ENCODE assay signal across 11 mouse cellular contexts in genomic region chr13:63170282-63171073, GRCm38 (mm10).
DNase-seq lines count a peak whose midpoint lies in the region; ATAC-seq lines count a peak whose summit lies in the region.
"Had no signal": no experiment of that assay in that cellular context is flagged by ENCODE, and none has a peak within 500 bp of the region (broad histone marks: within the 10 kb centered on the region; RNA-seq: fewer than 3 reads in every experiment).

No protein-coding gene starts in this region.

- H3K4me3 ChIP-seq in heart, embryonic 10.5 days = no peak overlapping the region
- peak overlapping the region; percentile 14; the same call in 1 of the 2 replicates for H3K4me3 ChIP-seq in limb, embryonic 13.5 days
- H3K4me3 ChIP-seq: hindbrain, embryonic 15.5 days had no signal

- no peaks in the 10 kb centered on the region for H3K9me3 ChIP-seq in heart, embryonic 10.5 days
- H3K9me3 ChIP-seq in limb, embryonic 13.5 days = 0 out of 2 replicates have a peak, but pooled peaks cover 6% of the 10 kb centered on the region
- H3K9me3 ChIP-seq: hindbrain, embryonic 15.5 days had no signal

- intact Hi-C loops in left cerebral cortex, postnatal 25 days (cut with DNase I) = no loop called here

- 74% methylated on average over 11 of the region's 11 CpGs for WGBS in heart, embryonic 10.5 days
- WGBS in limb, embryonic 13.5 days = 25% methylated on average over 11 of the region's 11 CpGs

- H3K27me3 ChIP-seq in heart, embryonic 10.5 days (ENCODE audit: insufficient read depth, poor library complexity, severe bottlenecking) = no peaks in the 10 kb centered on the region
- H3K27me3 ChIP-seq in limb, embryonic 13.5 days = no peaks in the 10 kb centered on the region
- H3K27me3 ChIP-seq: hindbrain, embryonic 15.5 days had no signal

- no peak for DNase-seq in heart, embryonic 10.5 days (ENCODE audit: low spot score)
- DNase-seq in heart, adult 18-20 months = no peak
- DNase-seq in 3T3-L1 (ENCODE audit: low read depth, low spot score) = peak; percentile 34
- DNase-seq in embryo, embryonic 9.5 days (ENCODE audit: extremely low spot score) = peak; percentile 34
- DNase-seq in layer of hippocampus, adult 9-10 months (ENCODE audit: low spot score) = no peak
- DNase-seq in left cerebral cortex, postnatal 25 days (ENCODE audit: low spot score in 2 of 2) = no peak
- no peak for DNase-seq in gastrocnemius, postnatal 10 days
- DNase-seq: right cerebral cortex, adult 18-20 months had no signal

- H3K27ac ChIP-seq in heart, embryonic 10.5 days = peak overlapping the region; percentile 70
- peak overlapping the region; percentile 96 for H3K27ac ChIP-seq in limb, embryonic 13.5 days
- H3K27ac ChIP-seq: hindbrain, embryonic 15.5 days; liver, embryonic 14.5 days had no signal

- peak overlapping the region; percentile 48 for H3K4me2 ChIP-seq in limb, embryonic 13.5 days (replicated peaks)
- H3K4me2 ChIP-seq: hindbrain, embryonic 15.5 days had no signal

- H3K4me1 ChIP-seq in heart, embryonic 10.5 days = peaks cover 34% of the 10 kb centered on the region
- peaks cover 55% of the 10 kb centered on the region for H3K4me1 ChIP-seq in limb, embryonic 13.5 days

- peak overlapping the region; percentile 45 for H3K9ac ChIP-seq in limb, embryonic 13.5 days
- H3K9ac ChIP-seq: hindbrain, embryonic 15.5 days; liver, embryonic 14.5 days had no signal

- ATAC-seq in limb, embryonic 13.5 days (ENCODE audit: low FRiP score, low read depth) = peak; percentile 71

- H3K36me3 ChIP-seq in heart, embryonic 10.5 days = no peaks in the 10 kb centered on the region
- no peaks in the 10 kb centered on the region for H3K36me3 ChIP-seq in limb, embryonic 13.5 days
- H3K36me3 ChIP-seq: hindbrain, embryonic 15.5 days had no signal

Comparison
In these comparisons a context has a peak if more than half of its experiments do, and no peak if none do; other contexts are left out.
1. DNase-seq: peak in 3T3-L1 (single experiment) and embryo, embryonic 9.5 days (single experiment); none in heart, embryonic 10.5 days (single experiment), heart, adult 18-20 months (0 of 2), layer of hippocampus, adult 9-10 months (single experiment), left cerebral cortex, postnatal 25 days (0 of 2) and gastrocnemius, postnatal 10 days (single experiment).